Mouse (Mus musculus) CH12.LX (cell line): Measurements from ENCODE around the gene Gm13693.

Experiments used
- CTCF ChIP-seq, 2 experiments: IDR thresholded peaks in 1 of 2; conservative IDR thresholded peaks in 1 of 2; 2 replicates each; pipeline ENCODE4 v1.5.1; 2011 to 2012; ENCODE audit warnings: low read depth in 2 of 2, low read length in 2 of 2, improper control_type of control experiment in 1 of 2, inconsistent platforms in 1 of 2, mild to moderate bottlenecking in 1 of 2, moderate library complexity in 1 of 2
- E2F4 ChIP-seq: IDR thresholded peaks from 2 replicates; pipeline ENCODE4 v1.6.1; 2011; ENCODE audit warnings: low read depth, low read length, improper control_type of control experiment; ENCODE audit not compliant: insufficient replicate concordance
- ELF1 ChIP-seq: IDR thresholded peaks from 2 replicates; pipeline ENCODE4 v1.6.1; 2014; ENCODE audit warnings: low read depth, mild to moderate bottlenecking, inconsistent platforms, low read length, improper control_type of control experiment
- EP300 ChIP-seq: IDR thresholded peaks from 2 replicates; pipeline ENCODE4 v1.6.1; 2011; ENCODE audit warnings: low read length, improper control_type of control experiment
- MAFK ChIP-seq: IDR thresholded peaks from 2 replicates; pipeline ENCODE4 v1.6.1; 2011; ENCODE audit warnings: low read length, improper control_type of control experiment; ENCODE audit not compliant: insufficient replicate concordance
- RAD21 ChIP-seq: IDR thresholded peaks from 2 replicates; pipeline ENCODE4 v1.6.1; 2011; ENCODE audit warnings: low read depth, mild to moderate bottlenecking, low read length, improper control_type of control experiment, moderate library complexity
- TBP ChIP-seq: conservative IDR thresholded peaks from 2 replicates; pipeline ENCODE4 v1.6.1; 2011; ENCODE audit warnings: low read depth, low read length, improper control_type of control experiment

DNA sequence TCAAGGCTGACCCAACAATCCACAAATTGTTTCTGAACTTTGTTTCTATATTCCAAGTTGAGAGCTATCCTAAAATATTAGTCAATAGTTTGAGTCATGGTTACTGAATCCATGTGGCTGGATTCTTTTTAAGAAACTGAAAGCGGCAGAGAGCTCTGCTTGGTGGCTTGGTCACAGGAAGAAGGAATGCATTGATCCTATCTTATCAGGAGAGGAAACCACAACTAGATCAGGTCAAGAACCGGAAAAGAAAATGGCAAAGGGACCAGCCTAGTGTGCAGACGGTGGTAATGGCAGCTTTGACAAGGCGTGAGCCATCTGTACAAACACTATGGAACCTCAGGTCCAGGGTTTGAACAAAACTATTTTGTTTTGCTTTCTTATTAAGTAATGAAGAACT is 19.5 kb upstream of the Gm13693 start:
- no peak for TF ChIP-seq EP300
- TF ChIP-seq RAD21: no peak
- TF ChIP-seq TBP: no peak
- no peak for TF ChIP-seq E2F4
- TF ChIP-seq CTCF (conservative IDR thresholded peaks at IDR 0.05 in 1 of 2, IDR thresholded peaks at IDR 0.05 in 1 of 2; ENCODE audit: low read depth in 2 of 2, low read length in 2 of 2): no peak
- no peak for TF ChIP-seq ELF1
- TF ChIP-seq MAFK: no peak
